Mouse (Mus musculus): ENCODE data around the gene Glis3. TPM values are rescaled to one million over a fixed set of nuclear protein-coding genes. Genes with fewer than 3 reads are reported as not detected.

The Glis3 gene
- polyA plus RNA-seq, 1 experiment from 2014 or later: 3.9 TPM

Other genes with a start within 250 kb of the Glis3 start
- gene Slc1a1, start 155.0 kb upstream of the Glis3 start, polyA plus RNA-seq (2016; fragmentation: Nextera tagmentation; extraction: Ambion mirVana): 0.52 and 0.65 TPM in 2 replicates

Measured in forebrain, embryonic 10.5 days (tissue).